Mouse (Mus musculus): ENCODE measurements around the gene B020031M17Rik. TPM values are rescaled to one million over a fixed set of nuclear protein-coding genes. Genes with fewer than 3 reads are reported as not detected.

B020031M17Rik gene
- not detected in 2 replicates for polyA plus RNA-seq (2021; fragmentation: Nextera tagmentation)
- long read RNA-seq, experiment 1 = 0 reads
- long read RNA-seq, experiment 2 = 0 reads

DNA sequence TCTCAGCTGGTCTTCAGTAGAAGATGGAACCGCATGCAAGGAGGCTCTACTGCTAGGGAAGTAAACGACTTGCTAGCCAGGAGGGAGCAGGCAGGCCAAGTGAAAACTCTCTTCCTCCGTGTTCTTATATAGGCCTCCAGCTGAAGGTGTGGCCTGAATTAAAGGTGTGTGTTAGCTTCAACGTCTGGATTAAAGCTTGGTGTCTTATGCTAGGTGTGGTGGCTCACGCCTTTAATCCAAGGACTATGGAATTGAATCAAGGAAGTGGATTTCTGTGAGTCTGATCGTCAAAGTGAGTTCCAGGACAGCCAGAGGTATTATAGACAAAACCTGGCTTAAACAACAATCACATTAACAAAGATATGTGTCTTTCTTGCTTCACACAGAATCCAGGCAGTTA, at the start of gene B020031M17Rik:
Gene B020031M17Rik (minus strand): TSS at position 101 of the 400 bp plus-strand sequence.

DNA sequence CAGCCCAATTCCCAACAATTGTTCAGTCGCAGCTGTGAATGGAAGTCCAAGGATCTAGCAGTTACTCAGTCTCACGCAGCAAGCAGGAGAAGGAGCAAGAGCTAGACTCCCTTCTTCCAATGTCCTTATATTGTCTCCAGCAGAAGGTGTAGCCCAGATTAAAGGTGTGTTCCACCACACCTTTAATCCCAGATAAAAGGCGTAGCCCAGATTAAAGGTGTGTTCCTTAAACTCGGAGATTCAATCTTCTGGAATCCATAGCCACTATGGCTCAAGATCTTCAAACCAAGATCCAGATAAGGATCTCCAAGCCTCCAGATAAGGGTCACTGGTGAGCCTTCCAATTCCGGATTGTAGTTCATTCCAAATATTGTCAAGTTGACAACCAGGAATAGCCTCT, 21.4 kb downstream of the B020031M17Rik start, which contains the start of gene Gm21761:
Gene Gm21761 (minus strand): TSS at position 101 of the 400 bp plus-strand sequence.

Other genes with a start within 250 kb of the B020031M17Rik start
- gene Nim1k, start 194.9 kb downstream of the B020031M17Rik start, polyA plus RNA-seq (2021; fragmentation: Nextera tagmentation) = 9.2 and 12.5 TPM in 2 replicates
- 22.3 and 39.3 TPM in 2 replicates for gene Zfp131, start 159.9 kb downstream of the B020031M17Rik start, polyA plus RNA-seq (2021; fragmentation: Nextera tagmentation)
- not detected in 2 replicates for gene AF067063, start 120.6 kb downstream of the B020031M17Rik start, polyA plus RNA-seq (2021; fragmentation: Nextera tagmentation)
- gene D13Ertd608e, start 114.8 kb downstream of the B020031M17Rik start, polyA plus RNA-seq (2021; fragmentation: Nextera tagmentation) = not detected in 2 replicates
- not detected in 2 replicates for gene Tcstv1, start 56.0 kb downstream of the B020031M17Rik start, polyA plus RNA-seq (2021; fragmentation: Nextera tagmentation)
- not detected in 2 replicates for gene Gm21761, start 21.5 kb downstream of the B020031M17Rik start, polyA plus RNA-seq (2021; fragmentation: Nextera tagmentation)
- not detected in 2 replicates for gene Gm36079, start 76.2 kb upstream of the B020031M17Rik start, polyA plus RNA-seq (2021; fragmentation: Nextera tagmentation)
- not detected in 2 replicates for gene Gm21188, start 101.4 kb upstream of the B020031M17Rik start, polyA plus RNA-seq (2021; fragmentation: Nextera tagmentation)
- not detected in 2 replicates for gene Gm20767, start 189.4 kb upstream of the B020031M17Rik start, polyA plus RNA-seq (2021; fragmentation: Nextera tagmentation)
- gene Gm21818, start 221.6 kb upstream of the B020031M17Rik start, polyA plus RNA-seq (2021; fragmentation: Nextera tagmentation) = not detected in 2 replicates

Data from left cerebral cortex, adult 6 months (tissue).